Mouse (Mus musculus): ENCODE measurements around the gene Ucma. TPM values are rescaled to one million over a fixed set of nuclear protein-coding genes. Genes with fewer than 3 reads are reported as not detected.

Gene Ucma
- total RNA-seq, 2 experiments from 2014 or later = not detected

GRCm38 (mm10) chr2:4998905-4999304 is 23.0 kb downstream of the Ucma start:
- no peak for ATAC-seq (replicated peaks; ENCODE audit: poor library complexity, severe bottlenecking)

- no peak for ATAC-seq (replicated peaks; ENCODE audit: poor library complexity, severe bottlenecking)
Observed at GRCm38 (mm10) chr2:5001266-5001665, 25.3 kb downstream of the Ucma start.

DNA sequence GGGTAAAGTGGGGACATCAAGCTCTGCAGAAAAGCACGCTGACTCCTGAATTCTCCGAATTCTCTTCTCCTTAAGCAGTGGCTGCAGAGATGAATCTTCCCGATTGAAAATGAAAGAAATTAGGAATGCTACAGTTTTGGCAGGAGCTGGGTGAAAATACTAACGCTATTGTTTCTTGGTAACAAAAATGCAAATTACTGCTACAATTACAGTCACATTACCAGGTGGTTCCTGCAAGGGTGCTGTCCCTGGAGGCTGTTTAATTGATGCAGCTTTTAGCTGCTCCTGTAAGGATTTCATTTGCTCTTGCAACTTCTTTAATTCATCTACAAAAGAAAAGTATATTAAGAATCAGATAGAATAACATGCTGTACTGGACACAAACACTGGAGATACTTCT is 31.2 kb downstream of the Ucma start:
- ATAC-seq (replicated peaks; ENCODE audit: poor library complexity, severe bottlenecking) = no peak

DNA sequence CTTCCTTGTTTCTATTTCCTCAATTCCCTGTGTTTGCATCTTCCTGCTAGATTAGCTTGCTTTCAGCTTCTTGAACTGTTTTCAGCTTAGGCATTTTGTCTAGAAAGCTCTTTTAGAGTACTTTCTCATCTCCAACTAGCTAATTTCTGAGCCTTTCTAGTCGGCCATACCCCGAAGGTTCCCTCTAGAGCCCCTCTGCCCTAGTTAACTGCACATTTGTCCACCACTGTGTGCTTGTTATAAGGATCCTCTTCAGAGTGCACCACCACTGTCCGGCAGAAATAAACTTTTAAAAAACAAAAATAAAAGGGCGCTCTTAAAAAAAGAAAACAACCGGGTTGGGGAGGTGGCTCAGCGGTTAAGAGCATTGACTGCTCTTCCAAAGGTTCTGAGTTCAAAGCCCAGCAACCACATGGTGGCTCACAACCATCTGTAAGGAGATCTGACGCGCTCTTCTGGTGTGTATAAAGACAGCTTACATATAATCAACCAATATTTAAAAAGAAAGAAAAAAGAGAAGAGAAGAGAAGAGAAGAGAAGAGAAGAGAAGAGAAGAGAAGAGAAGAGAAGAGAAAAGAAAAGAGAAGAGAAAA is 36.1 kb downstream of the Ucma start:
- ATAC-seq (replicated peaks; ENCODE audit: poor library complexity, severe bottlenecking) = no peak

GRCm38 (mm10) chr2:5012491-5013324 is 36.8 kb downstream of the Ucma start, which contains the start of gene Mcm10:
TSS of gene Mcm10 (minus strand) at chr2:5012791.
- peak; percentile 98 for ATAC-seq (replicated peaks; ENCODE audit: poor library complexity, severe bottlenecking)

- ATAC-seq (replicated peaks; ENCODE audit: poor library complexity, severe bottlenecking) = peak; percentile 21
Observed at GRCm38 (mm10) chr2:5014616-5015015, 38.7 kb downstream of the Ucma start.

GRCm38 (mm10) chr2:5015527-5015926 is 39.6 kb downstream of the Ucma start:
- no peak for ATAC-seq (replicated peaks; ENCODE audit: poor library complexity, severe bottlenecking)

- no peak for ATAC-seq (replicated peaks; ENCODE audit: poor library complexity, severe bottlenecking)
Observed at GRCm38 (mm10) chr2:5016922-5017321, 41.0 kb downstream of the Ucma start.

GRCm38 (mm10) chr2:5019708-5020107 is 43.8 kb downstream of the Ucma start:
- ATAC-seq (replicated peaks; ENCODE audit: poor library complexity, severe bottlenecking) = no peak

GRCm38 (mm10) chr2:5023275-5023674 is 47.4 kb downstream of the Ucma start:
- no peak for ATAC-seq (replicated peaks; ENCODE audit: poor library complexity, severe bottlenecking)

- ATAC-seq (replicated peaks; ENCODE audit: poor library complexity, severe bottlenecking) = no peak
Observed at GRCm38 (mm10) chr2:5023699-5024399, 47.9 kb downstream of the Ucma start.

- peak; percentile 55; the same call in 1 of the 2 replicates for ATAC-seq (replicated peaks; ENCODE audit: poor library complexity, severe bottlenecking)
Observed at GRCm38 (mm10) chr2:5025162-5025733, 49.3 kb downstream of the Ucma start.

- no peak for ATAC-seq (replicated peaks; ENCODE audit: poor library complexity, severe bottlenecking)
Observed at GRCm38 (mm10) chr2:5027057-5027456, 51.1 kb downstream of the Ucma start.

DNA sequence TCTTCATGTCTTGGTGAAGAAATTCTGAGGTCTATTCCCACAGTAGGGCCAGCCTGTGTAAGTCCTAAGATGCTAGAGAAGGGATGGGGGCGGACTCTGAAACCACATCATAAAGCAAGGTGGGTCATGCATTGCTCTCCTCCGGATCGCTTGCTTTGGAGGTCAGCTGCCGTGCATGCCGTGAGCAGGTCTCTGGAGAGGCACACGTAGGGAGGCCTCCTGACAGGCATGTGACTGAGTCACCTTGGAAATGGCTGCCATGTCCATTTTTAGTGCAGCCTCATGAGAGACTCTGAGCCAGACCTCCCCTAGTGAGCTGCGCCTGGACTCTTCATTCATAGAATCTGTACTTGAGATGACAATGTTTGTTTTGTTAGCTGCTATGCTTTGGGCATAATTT is 52.1 kb downstream of the Ucma start:
- no peak for ATAC-seq (replicated peaks; ENCODE audit: poor library complexity, severe bottlenecking)

- no peak for ATAC-seq (replicated peaks; ENCODE audit: poor library complexity, severe bottlenecking)
Observed at GRCm38 (mm10) chr2:5029808-5030207, 53.9 kb downstream of the Ucma start.

DNA sequence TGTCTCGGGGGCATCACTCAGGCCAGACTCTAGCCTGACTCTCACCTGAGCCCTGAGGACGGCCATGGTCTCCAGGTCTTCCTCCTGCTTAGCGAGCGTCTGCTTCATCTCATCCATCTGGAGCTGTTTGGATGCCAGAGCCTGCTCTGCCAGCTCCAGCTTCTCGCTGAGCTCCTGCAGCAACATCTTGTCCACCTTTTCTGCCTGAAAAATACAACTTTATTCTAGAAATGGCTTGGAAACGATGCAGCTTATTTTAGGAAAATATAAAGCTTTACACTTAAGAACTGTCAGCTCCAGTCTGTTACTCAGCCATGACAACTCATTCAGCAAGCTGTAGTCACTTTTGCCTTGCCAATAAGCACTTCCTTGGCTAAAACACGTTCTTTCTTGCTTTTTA is 55.3 kb downstream of the Ucma start:
- no peak for ATAC-seq (replicated peaks; ENCODE audit: poor library complexity, severe bottlenecking)

GRCm38 (mm10) chr2:5032665-5033064 is 56.7 kb downstream of the Ucma start:
- no peak for ATAC-seq (replicated peaks; ENCODE audit: poor library complexity, severe bottlenecking)

DNA sequence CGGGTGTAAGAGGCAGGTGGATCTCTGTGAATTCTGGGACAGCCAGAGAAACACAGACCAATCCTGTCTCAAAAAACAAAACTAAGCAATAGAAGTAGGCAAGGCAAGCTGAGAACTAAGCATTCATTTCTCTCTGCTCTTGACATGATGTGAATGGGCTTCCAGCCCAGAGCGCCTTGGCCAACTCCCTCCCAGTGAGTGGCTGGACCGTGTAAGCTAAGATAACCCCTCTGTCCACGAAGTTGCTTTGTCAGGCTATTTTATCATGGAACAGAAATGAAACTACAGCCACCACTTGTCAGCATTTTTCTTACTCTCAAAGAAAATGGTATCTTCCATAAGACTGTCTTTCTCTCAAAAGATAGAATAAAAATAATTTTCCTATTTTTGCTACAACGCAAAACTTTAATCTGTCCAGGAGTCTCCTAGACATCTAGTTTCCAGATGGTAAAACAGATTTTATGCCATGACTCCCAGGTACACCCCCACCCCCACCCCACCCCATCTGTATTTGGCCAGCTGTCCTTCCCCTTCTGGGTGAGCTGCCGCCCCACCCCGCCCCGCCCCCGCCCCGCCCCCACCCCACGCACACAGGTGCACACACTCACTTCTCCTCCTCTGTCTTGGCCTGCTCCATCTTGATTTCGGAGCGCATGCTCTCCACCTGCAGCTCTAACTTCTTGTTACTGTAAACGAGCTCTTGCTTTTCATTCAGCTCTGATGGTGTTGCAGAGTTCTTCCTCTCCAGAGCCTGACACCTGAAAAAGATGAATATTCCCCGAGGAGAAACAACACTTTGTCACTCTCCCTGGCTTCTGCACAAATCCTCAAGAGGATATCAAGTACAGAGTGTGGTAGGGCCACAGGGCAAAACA is 57.9 kb downstream of the Ucma start:
- no peak for ATAC-seq (replicated peaks; ENCODE audit: poor library complexity, severe bottlenecking)

DNA sequence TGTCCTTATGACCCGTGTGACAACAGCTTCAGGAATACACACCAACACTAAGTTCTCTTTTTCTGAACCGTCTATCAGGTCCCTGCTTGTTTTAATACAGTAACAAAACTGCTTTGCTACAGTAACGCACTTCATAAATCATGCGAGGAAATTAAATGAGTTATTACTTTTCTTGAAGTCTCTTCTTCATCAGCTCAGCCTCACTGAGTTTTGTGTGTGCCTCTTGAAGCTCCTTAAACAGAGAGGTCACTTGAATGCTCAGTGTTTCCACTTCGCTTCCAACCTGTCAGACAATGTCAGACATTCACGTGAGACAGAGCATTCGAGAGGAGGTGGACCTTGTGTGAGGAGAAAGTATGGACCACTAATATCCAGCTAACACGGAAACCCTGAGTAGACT is 58.9 kb downstream of the Ucma start:
- ATAC-seq (replicated peaks; ENCODE audit: poor library complexity, severe bottlenecking) = no peak

DNA sequence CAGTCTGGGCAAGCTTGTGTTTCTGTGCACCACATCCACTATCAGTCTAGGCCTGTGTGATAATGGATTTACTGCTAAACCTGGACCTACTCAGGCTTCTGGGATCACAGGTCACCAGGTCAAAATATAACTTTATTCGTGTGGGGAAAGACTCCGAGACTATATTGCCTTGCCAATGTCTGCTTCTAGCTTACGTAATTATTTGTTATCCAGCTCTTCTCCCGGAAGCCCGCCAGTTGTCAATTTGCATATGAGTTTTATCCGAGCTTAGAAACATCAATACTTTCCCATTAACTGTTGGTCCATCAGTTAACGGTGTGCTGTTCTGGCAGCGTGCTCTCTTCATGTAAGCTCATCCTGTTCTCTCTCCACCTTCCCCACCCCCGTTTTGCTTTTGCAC is 59.3 kb downstream of the Ucma start:
- no peak for ATAC-seq (replicated peaks; ENCODE audit: poor library complexity, severe bottlenecking)
